Mouse (Mus musculus) forebrain, embryonic 12.5 days (tissue): Measurements from ENCODE around the gene Mcoln3. TPM values are rescaled to one million over a fixed set of nuclear protein-coding genes. Genes with fewer than 3 reads are reported as not detected.

Source experiments
- ATAC-seq: fragments of 200-750 bp; cut with Nextera tagmentation; 2 replicates; pipeline ENCODE4 v1.8.0; 2017; ENCODE audit warnings: moderate TSS enrichment; ENCODE audit not compliant: low FRiP score
- H3K27ac ChIP-seq: fragments of 300-500 bp; sonication (generic); 2 replicates; pipeline ENCODE4 v1.5.1; 2016; ENCODE audit warnings: mild to moderate bottlenecking
- H3K27me3 ChIP-seq: fragments of 300-500 bp; sonication (generic); 2 replicates; pipeline ENCODE4 v1.6.1; 2016; ENCODE audit warnings: mild to moderate bottlenecking
- H3K36me3 ChIP-seq: fragments of 300-500 bp; sonication (generic); replicated peaks from 2 replicates; pipeline ENCODE4 v1.6.1; 2016; ENCODE audit warnings: mild to moderate bottlenecking
- H3K4me1 ChIP-seq: fragments of 300-500 bp; sonication (generic); 2 replicates; pipeline ENCODE4 v1.6.1; 2016
- H3K4me2 ChIP-seq: fragments of 300-500 bp; sonication (generic); 2 replicates; pipeline ENCODE4 v1.6.1; 2016; ENCODE audit warnings: mild to moderate bottlenecking, moderate library complexity
- H3K4me3 ChIP-seq: fragments of 300-500 bp; sonication (generic); replicated peaks from 2 replicates; pipeline ENCODE4 v1.5.1; 2016; ENCODE audit warnings: mild to moderate bottlenecking
- H3K9ac ChIP-seq: fragments of 300-500 bp; sonication (generic); 2 replicates; pipeline ENCODE4 v1.6.1; 2016; ENCODE audit warnings: mild to moderate bottlenecking
- H3K9me3 ChIP-seq: fragments of 300-500 bp; sonication (generic); 2 replicates; pipeline ENCODE4 v1.6.1; 2016
- WGBS: fragments of 180-500 bp; shearing (Covaris S2); methylation state at CpG from one replicate; pipeline ENCODE4 v1.1.7; 2016; 5-methylcytosine and 5-hydroxymethylcytosine counted together
- polyA plus RNA-seq: library from polyadenylated mRNA; unstranded; fragments of >200 nt; fragmentation: Nextera tagmentation; extraction: Ambion mirVana; gene quantifications from 2 replicates; pipeline ENCODE4 v1.2.1, GENCODE M21; 2016

The Mcoln3 gene
- polyA plus RNA-seq, 1 experiment from 2014 or later: 1.9 TPM

DNA sequence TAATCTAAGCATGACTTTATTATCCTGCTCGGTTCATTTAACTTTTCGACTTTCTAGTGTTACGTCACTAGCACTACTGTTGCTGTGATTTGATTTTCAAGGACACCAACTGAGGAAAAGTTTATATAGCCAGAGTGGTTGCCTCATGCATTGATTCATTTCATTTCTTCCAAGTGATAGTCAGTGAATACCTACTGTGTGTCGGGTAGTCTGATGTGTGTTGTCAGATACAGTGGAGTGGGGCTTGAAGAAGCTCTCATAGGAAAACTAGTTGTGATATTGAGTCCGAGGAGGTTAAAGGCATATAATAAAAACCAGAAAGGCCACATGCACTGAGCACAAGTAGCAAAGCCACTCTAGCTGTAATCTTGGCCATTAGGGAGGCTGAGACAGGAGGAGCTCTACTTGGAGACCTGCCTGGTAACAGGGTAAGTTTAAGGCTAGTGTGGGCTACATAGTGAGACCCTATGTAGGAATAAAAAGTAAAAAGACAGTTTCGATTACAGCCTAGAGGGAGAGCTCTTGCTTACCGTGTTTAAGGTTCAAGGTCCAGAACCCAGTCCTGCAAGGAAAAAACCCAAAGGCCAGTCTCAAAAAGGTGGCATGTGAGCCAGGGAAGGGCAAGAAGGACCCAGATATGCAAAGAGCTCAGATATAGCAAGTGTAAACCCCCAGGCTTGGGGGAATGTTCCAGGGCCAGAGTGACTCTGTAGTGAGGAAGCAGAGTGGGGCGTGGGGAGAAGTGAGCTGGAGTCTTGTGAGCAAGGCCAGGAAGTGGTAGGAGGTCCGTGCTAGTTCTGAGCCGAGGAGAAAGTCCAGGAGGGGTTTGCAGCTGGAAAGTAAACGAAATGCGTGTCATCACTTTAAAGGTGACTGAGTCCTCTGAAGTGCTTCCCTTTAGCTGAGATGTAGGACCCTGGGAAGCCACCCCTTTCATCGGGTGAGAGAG lies 38.7 kb downstream of the Mcoln3 start:
- Histone ChIP-seq H3K27ac (no peak overlapping the region), H3K9ac (no peak overlapping the region), H3K9me3 (no peaks in the 10 kb centered on the region), H3K27me3 (peaks cover 25% of the 10 kb centered on the region), H3K4me1 (0 out of 2 replicates have a peak, but pooled peaks cover 4% of the 10 kb centered on the region), H3K36me3 (no peaks in the 10 kb centered on the region), H3K4me3 (no peak overlapping the region), H3K4me2 (no peak overlapping the region)
- no peak for ATAC-seq
- WGBS: 84% methylated on average over 13 of the region's 13 CpGs

- no peak for ATAC-seq
- WGBS: 69% methylated on average over 2 of the region's 2 CpGs
- no peak overlapping the region for H3K27ac ChIP-seq
Measured at GRCm38 (mm10) chr3:146156811-146157210, 39.6 kb downstream of the Mcoln3 start.

DNA sequence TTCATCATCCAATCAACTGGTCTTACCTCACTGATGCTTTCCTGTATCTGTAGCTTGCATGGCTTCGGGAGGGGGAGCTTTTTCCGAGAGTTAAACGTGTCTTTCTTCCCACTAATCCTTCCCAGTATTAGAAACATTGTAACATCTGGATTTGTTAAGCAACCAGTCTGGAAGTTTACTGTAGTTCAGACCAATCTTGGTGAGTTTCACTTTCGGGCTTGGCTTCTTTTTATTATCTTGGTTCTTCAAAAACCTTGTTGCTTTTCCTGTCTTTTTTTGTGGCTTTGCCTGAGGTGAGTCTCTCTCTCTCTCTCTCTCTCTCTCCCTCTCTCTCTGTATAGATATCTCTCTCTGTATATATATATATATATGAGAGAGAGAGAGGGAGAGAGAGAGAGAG lies 40.8 kb downstream of the Mcoln3 start:
- Histone ChIP-seq H3K36me3 (no peaks in the 10 kb centered on the region), H3K4me3 (no peak overlapping the region), H3K9ac (no peak overlapping the region), H3K4me1 (0 out of 2 replicates have a peak, but pooled peaks cover 4% of the 10 kb centered on the region), H3K27ac (no peak overlapping the region), H3K9me3 (no peaks in the 10 kb centered on the region), H3K4me2 (no peak overlapping the region), H3K27me3 (peaks cover 9% of the 10 kb centered on the region)
- ATAC-seq: no peak
- 80% methylated on average over 4 of the region's 4 CpGs for WGBS

More at GRCm38 (mm10) chr3:146156811-146157210, 39.6 kb downstream of the Mcoln3 start:
- no peaks in the 10 kb centered on the region for H3K9me3 ChIP-seq
- no peaks in the 10 kb centered on the region for H3K36me3 ChIP-seq
- 0 out of 2 replicates have a peak, but pooled peaks cover 4% of the 10 kb centered on the region for H3K4me1 ChIP-seq
- H3K4me2 ChIP-seq: no peak overlapping the region
- peaks cover 17% of the 10 kb centered on the region for H3K27me3 ChIP-seq
- no peak overlapping the region for H3K4me3 ChIP-seq
- H3K9ac ChIP-seq: no peak overlapping the region

DNA sequence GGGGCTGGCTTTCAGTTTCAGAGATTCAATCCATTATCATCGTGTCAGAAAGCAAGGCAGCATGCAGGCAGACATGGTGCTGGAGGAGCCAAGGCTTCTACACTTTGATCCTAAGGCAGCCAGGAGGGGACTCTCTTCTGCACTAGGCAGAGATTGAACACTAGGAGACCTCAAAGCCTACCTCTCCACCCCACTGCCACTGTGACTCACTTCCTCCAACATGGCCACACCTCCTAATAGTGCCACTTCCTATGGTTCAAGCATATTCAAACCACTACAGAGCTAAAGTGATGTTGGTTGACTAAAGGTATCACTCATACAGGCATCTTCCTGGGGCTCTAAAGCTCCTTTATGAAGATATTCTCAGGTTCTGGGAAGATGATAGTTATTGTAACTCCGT lies 42.1 kb downstream of the Mcoln3 start:
- H3K9me3 ChIP-seq: no peaks in the 10 kb centered on the region
- H3K9ac ChIP-seq: no peak overlapping the region
- no peaks in the 10 kb centered on the region for H3K36me3 ChIP-seq
- H3K4me2 ChIP-seq: no peak overlapping the region
- H3K4me3 ChIP-seq: no peak overlapping the region
- H3K27me3 ChIP-seq: 0 out of 2 replicates have a peak, but pooled peaks cover 8% of the 10 kb centered on the region
- ATAC-seq: no peak
- H3K4me1 ChIP-seq: no peaks in the 10 kb centered on the region
- H3K27ac ChIP-seq: no peak overlapping the region
- WGBS: 85% methylated on average over 2 of the region's 2 CpGs

DNA sequence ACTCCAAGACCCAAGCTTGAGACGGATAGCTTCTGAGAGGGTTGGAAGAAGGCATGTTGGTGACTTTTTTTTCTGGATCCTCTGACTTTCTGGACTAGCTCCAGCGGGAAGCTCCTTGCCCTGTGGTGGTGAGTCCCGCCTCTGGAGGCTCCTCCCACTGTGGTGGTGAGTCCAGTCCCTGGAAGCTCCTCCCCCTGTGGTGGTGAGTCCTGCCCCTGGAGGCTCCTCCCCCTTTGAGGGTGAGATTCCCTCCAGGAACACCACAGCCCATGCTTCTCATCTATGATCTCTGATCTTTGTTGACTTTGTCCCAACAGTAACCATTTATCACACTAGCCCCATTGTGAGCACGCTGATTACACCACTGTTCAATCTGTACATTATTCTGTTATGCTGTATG lies 44.9 kb downstream of the Mcoln3 start:
- no peak for ATAC-seq
- no peaks in the 10 kb centered on the region for H3K9me3 ChIP-seq
- H3K4me2 ChIP-seq: no peak overlapping the region
- no peaks in the 10 kb centered on the region for H3K27me3 ChIP-seq
- H3K4me3 ChIP-seq: no peak overlapping the region
- WGBS: 86% methylated on average over 4 of the region's 4 CpGs
- no peaks in the 10 kb centered on the region for H3K36me3 ChIP-seq
- H3K27ac ChIP-seq: no peak overlapping the region
- H3K9ac ChIP-seq: no peak overlapping the region
- no peaks in the 10 kb centered on the region for H3K4me1 ChIP-seq

- ATAC-seq: no peak
- H3K4me3 ChIP-seq: no peak overlapping the region
- H3K36me3 ChIP-seq: no peaks in the 10 kb centered on the region
- H3K9ac ChIP-seq: no peak overlapping the region
- 88% methylated on average over 4 of the region's 4 CpGs for WGBS
- no peaks in the 10 kb centered on the region for H3K27me3 ChIP-seq
- no peak overlapping the region for H3K27ac ChIP-seq
- H3K4me2 ChIP-seq: no peak overlapping the region
- H3K9me3 ChIP-seq: no peaks in the 10 kb centered on the region
- H3K4me1 ChIP-seq: no peaks in the 10 kb centered on the region
Measured at GRCm38 (mm10) chr3:146169356-146169755, 52.1 kb downstream of the Mcoln3 start.

GRCm38 (mm10) chr3:146173030-146173429 lies 55.8 kb downstream of the Mcoln3 start:
- ATAC-seq: no peak
- Histone ChIP-seq H3K27me3 (no peaks in the 10 kb centered on the region), H3K4me3 (no peak overlapping the region), H3K4me1 (no peaks in the 10 kb centered on the region; the same call in 1 of the 2 replicates), H3K27ac (no peak overlapping the region), H3K9ac (no peak overlapping the region), H3K9me3 (no peaks in the 10 kb centered on the region), H3K4me2 (no peak overlapping the region), H3K36me3 (no peaks in the 10 kb centered on the region)
- WGBS: 84% methylated on average over 5 of the region's 5 CpGs

DNA sequence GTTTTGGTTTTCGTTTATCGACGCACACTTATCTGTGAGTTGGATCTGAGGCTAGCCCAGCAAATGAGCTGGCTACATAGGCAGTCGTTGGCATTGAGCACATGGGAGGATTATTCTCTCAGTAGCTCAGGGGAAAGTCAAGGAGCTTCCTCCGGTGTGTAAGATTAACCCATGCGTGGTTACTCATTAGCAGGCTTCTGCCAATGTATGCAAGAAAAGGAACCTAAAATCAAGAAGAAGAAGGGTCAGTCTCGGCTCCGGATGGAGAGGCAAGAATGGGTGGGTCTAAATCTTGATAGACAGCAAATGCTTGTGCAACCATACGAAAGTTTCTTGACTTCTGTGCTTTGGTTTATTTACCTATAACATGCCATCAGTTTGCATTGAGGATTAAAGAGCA lies 57.0 kb downstream of the Mcoln3 start:
- WGBS: 89% methylated on average over 9 of the region's 9 CpGs
- Histone ChIP-seq H3K4me2 (no peak overlapping the region), H3K4me1 (no peaks in the 10 kb centered on the region; the same call in 1 of the 2 replicates), H3K9me3 (no peaks in the 10 kb centered on the region), H3K4me3 (no peak overlapping the region), H3K9ac (no peak overlapping the region), H3K27me3 (no peaks in the 10 kb centered on the region), H3K27ac (no peak overlapping the region), H3K36me3 (no peaks in the 10 kb centered on the region)
- ATAC-seq: no peak

DNA sequence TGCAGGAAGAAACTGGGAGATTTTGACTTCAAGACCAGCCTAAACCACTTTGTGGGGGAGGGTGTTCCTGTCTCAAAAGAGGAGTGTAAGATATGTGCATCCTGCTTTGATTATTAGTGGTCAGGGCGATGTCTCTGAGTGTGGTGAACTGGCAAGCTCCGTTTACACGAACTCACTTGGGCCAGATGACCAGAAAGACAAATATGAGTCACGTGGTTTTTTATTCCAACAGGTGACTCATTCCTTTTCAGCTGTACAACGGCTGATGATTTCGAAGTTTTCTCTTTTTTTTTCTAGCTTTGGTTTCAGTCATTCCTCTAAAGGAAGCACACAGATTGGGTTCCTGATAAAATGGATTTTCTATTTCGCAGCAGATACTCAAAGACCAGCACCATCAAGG lies 60.0 kb downstream of the Mcoln3 start:
- peak overlapping the region; percentile 59; the same call in 1 of the 2 replicates for H3K4me2 ChIP-seq
- no peaks in the 10 kb centered on the region for H3K9me3 ChIP-seq

GRCm38 (mm10) chr3:146177748-146178582 lies 60.7 kb downstream of the Mcoln3 start:
- whole genome bisulfite sequencing: 8% methylated on average over 16 of the region's 16 CpGs
- Histone ChIP-seq H3K9me3 (no peaks in the 10 kb centered on the region), H3K9ac (no peak overlapping the region), H3K27me3 (no peaks in the 10 kb centered on the region), H3K27ac (no peak overlapping the region), H3K4me1 (no peaks in the 10 kb centered on the region; the same call in 1 of the 2 replicates), H3K4me2 (peak overlapping the region; percentile 59), H3K4me3 (peak overlapping the region; percentile 34), H3K36me3 (no peaks in the 10 kb centered on the region)
- peak; percentile 86 for ATAC-seq

More for the DNA sequence above, 60.0 kb downstream of the Mcoln3 start:
- no peak overlapping the region for H3K27ac ChIP-seq
- no peaks in the 10 kb centered on the region for H3K36me3 ChIP-seq
- no peak for ATAC-seq
- no peaks in the 10 kb centered on the region for H3K27me3 ChIP-seq
- H3K9ac ChIP-seq: no peak overlapping the region
- no peak overlapping the region for H3K4me3 ChIP-seq
- WGBS: 87% methylated on average over 7 of the region's 7 CpGs
- no peaks in the 10 kb centered on the region; the same call in 1 of the 2 replicates for H3K4me1 ChIP-seq

DNA sequence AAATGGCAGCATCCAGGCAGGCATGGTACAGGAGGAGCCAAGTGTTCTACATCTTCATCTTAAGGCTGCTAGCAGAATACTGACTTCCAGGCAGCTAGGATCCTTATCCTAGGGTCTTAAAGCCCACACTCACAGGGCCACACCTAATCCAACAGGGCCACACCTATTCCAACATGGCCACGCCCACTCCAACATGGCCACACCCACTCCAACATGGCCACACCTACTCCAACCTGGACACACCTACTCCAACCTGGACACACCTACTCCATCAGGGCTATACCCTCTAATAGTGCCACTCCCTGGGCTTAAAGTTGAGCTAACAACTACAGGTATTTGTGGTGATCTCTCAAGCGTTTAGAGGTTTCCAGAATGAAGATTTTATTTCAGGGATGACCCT lies 63.1 kb downstream of the Mcoln3 start:
- no peak for ATAC-seq
- 40% methylated on average over 2 of the region's 2 CpGs for WGBS
- Histone ChIP-seq H3K4me2 (no peak overlapping the region), H3K36me3 (no peaks in the 10 kb centered on the region), H3K4me3 (no peak overlapping the region), H3K27ac (no peak overlapping the region), H3K27me3 (0 out of 2 replicates have a peak, but pooled peaks cover 12% of the 10 kb centered on the region), H3K4me1 (peaks cover 3% of the 10 kb centered on the region), H3K9ac (no peak overlapping the region), H3K9me3 (no peaks in the 10 kb centered on the region)

DNA sequence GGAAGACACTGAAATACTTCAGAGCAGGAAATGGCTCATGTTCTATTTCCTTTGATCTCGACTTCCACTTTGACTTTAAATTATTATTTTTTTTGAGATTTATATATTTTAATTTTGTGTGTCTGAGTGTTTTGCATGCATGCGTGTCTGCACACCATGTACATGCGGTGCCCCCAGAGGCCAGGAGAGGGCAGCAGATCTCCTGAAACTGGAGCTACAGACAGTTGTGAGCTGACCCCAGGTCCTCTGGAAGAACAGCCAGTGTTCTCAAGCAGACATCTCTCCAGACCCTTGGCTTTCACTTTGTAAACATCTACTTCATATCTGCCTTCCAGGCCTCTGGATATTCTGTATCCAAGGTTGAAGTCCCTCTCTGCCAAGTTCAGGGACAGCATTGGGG lies 63.7 kb downstream of the Mcoln3 start:
- ATAC-seq: no peak
- Histone ChIP-seq H3K9me3 (no peaks in the 10 kb centered on the region), H3K4me2 (no peak overlapping the region), H3K36me3 (no peaks in the 10 kb centered on the region), H3K4me1 (peaks cover 6% of the 10 kb centered on the region), H3K27me3 (0 out of 2 replicates have a peak, but pooled peaks cover 12% of the 10 kb centered on the region), H3K9ac (no peak overlapping the region), H3K27ac (no peak overlapping the region), H3K4me3 (no peak overlapping the region)
- WGBS: 35% methylated on average over 3 of the region's 3 CpGs
